Mouse (Mus musculus) gastrocnemius, adult 8-10 months (tissue): Measurements from ENCODE around the gene Zmynd12. TPM values are rescaled to one million over a fixed set of nuclear protein-coding genes. Genes with fewer than 3 reads are reported as not detected.
A peak's percentile ranks its signal among the peaks of the same experiment; 100 is the strongest.

ENCODE experiments used
- DNase-seq, 2 experiments: peaks; one replicate each; pipeline ENCODE4 v3.0.0; 2022; ENCODE audit warnings: low spot score in 2 of 2
- total RNA-seq, 4 experiments: library from RNA; stranded (reverse); gene quantifications; 2 replicates each; pipeline ENCODE4 v1.2.4; 2022

Zmynd12 gene
- total RNA-seq, 4 experiments from 2014 or later = not detected

DNA sequence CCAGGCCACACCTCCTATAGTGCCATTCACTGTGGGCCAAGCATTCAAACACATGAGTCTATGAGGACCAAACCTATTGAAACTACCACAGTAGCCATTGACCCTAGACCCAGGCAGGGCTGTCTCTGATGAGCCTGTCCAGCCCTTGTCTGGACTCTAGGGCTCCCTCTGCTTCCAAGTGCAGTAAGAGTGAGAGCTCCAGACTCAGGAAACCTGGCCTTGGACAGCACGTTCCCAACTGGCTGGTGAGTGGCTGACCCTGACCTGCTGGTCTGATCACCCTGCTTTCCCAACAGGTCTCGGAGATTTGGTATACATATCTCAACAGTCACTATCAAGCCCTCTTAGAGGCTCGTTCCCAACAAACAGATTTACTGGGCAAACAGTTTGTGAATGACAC is 25.2 kb downstream of the Zmynd12 start:
- no peak for DNase-seq

GRCm38 (mm10) chr4:119450436-119450835 is 27.8 kb downstream of the Zmynd12 start:
- no peak for DNase-seq

DNA sequence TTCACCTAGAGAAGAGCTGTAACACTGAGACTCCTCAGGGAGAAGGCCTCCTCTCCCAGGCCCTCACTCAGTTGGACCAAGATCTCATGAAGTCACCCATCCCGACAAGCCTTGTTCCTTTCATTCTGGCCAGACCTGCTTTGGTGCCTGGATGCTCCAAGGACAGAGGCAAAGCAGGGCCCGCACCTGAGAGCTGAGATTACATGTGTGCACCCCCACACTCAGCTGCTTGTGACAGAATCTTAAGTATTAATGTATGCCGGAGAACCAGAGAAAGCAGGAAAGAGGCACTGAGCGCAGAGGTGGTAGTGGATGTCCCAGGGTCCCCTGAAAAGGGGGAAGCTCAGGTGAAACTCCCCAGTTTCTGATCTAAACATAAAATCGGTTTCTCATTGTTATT is 30.5 kb downstream of the Zmynd12 start:
- DNase-seq = no peak

- DNase-seq = no peak
Observed at GRCm38 (mm10) chr4:119453533-119453932, 30.9 kb downstream of the Zmynd12 start.

GRCm38 (mm10) chr4:119460296-119460695 is 37.7 kb downstream of the Zmynd12 start:
- DNase-seq = no peak

- peak; percentile 6 to 30 for DNase-seq
Observed at GRCm38 (mm10) chr4:119460728-119461141, 38.1 kb downstream of the Zmynd12 start.

- no peak for DNase-seq
Observed at GRCm38 (mm10) chr4:119462457-119462856, 39.8 kb downstream of the Zmynd12 start.

- peak; percentile 61 to 78 for DNase-seq
Observed at GRCm38 (mm10) chr4:119462858-119463755, 40.5 kb downstream of the Zmynd12 start.

GRCm38 (mm10) chr4:119463756-119464419 is 41.3 kb downstream of the Zmynd12 start:
- DNase-seq = no peak

GRCm38 (mm10) chr4:119465841-119466240 is 43.2 kb downstream of the Zmynd12 start:
- DNase-seq = no peak

GRCm38 (mm10) chr4:119467720-119468380 is 45.2 kb downstream of the Zmynd12 start:
- DNase-seq = peak in 1 of 2 experiments; percentile 17

- DNase-seq = no peak
Observed at GRCm38 (mm10) chr4:119472545-119472944, 49.9 kb downstream of the Zmynd12 start.

- DNase-seq = no peak
Observed at GRCm38 (mm10) chr4:119473150-119473549, 50.5 kb downstream of the Zmynd12 start.

DNA sequence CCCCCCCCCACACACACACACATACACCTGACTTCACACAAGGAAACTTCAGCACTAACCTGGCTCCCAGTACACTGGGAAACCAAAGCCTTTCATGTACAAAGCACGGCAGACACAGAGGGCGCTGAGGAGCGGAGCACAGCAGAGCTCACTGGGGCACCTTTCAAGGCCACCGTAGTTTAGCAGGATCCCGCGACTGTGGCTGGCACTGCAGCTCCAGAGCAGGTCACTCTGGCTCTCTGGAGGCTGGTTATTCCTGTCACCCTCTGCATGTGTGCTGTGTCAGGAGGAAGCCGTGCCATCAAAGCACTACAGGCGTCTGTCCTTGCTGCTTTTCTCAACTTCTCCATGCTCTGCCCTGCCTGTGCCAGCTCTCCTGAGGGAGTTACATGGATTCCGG is 60.4 kb downstream of the Zmynd12 start:
- no peak for DNase-seq

DNA sequence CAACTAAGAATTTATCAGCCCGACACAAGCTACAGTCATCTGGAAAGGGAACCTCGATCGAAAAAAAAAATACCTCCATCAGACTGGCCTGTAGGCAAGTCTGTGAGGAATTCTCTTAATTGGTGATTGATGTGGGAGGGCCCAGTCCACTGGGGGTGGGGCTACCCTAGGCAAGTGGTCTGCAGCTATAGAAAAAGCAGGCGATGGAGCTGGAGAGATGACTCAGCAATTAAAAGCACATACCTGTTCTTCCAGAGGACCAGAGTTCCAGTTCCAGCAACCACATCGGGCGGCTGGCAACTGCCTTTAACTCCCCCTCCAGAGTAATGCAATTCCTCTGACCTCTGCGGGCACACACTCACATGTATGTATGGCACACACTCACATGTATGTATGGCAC is 62.3 kb downstream of the Zmynd12 start:
- no peak for DNase-seq

DNA sequence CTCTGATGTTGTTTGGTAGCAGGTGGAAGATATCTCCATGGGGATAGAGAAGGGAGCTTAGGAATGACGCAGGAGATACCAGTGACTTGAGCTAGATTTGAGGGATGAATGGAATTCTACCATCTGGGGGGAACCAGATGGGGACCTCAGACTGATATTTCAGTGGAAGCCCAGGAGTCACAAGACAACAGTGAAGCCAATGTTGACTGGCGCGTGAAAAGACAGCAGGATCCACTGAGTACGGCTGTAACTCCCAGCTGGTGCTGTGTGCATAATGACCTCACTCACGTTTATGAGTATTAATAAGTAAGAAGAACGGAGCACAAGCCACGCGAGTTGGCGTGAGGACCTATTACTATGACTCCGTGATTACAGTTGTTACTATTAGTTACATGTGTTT is 67.1 kb downstream of the Zmynd12 start:
- DNase-seq = no peak

DNA sequence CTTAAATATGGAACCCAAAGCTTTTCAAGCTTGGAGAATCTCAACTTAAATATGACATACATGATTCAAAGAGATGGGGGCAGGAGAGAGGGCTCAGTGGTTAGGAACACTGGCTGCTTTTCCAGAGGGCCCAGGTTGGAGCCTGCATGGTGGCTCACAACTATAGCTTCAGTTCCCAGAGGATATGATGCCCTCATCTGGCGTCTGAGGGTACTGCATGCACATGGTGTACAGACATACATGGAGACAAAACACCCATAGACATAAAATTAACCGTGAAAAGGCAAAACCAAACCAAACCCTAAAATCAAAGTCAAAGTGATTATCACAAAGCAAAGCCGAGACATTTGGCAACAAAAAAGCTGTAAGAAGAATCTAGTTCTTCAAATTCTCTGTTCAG is 68.2 kb downstream of the Zmynd12 start:
- no peak for DNase-seq

DNA sequence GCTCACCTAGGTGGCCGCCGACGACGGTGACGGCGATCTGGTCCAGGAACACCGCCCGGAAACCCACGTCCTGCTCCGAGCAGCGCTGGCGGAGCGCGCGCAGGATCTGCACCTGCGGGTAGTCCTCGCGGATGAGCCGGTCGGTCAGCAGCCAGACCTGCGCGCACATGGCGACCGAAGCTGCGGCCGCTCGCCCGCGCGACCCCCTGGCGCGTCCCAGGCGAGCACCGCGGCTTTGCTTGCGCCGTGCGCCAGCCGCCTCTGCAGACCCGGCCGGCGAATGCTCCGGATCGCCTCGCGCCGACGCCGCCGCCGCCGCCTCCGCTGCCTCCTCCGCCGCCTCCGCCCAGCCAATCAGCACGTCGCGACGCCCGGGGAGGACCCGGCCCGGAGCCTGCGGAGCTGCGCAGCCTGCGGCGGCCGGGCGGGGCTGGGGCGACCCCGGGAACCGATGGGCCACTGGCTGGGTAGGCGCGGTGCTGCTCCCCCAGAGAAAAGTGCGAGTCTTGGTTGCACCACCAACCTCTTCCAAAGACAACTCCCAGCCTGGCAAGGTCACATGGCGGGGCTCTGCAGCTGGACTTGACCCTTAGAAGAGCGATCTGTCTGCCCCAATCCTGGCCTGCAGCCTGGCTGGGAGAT is 69.8 kb downstream of the Zmynd12 start, which contains the start of gene Rimkla:
Rimkla (minus strand) TSS at position 338 of the 642 bp plus-strand sequence.
- DNase-seq = peak; percentile 6 to 9

- DNase-seq = no peak
Observed at GRCm38 (mm10) chr4:119492933-119493327, 70.3 kb downstream of the Zmynd12 start.

DNA sequence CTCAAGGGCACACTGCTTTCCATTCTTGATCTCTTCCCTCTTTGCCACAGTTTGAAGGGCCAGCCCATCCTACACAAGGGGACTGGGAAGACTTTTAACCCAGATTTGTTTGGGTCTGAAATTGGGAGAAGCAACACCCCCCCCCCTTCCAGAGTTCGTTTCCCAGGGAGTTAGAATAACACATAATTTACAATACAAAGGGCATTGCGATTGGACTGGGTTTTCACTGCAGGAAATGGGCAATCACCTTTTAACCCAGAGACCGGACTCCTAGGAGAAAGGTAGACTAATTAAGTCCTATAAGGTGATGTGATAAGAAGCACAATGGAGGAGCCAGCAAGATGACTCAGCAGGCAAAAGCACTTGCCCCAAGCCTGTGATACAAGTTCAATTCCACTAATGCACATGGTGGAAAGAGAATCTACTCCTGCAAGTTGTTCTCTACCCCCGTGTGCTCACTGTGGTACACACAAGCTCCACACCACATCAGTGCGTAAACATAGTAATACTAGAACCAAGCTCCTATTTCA is 75.8 kb downstream of the Zmynd12 start:
- DNase-seq = no peak

GRCm38 (mm10) chr4:119511591-119511990 is 89.0 kb downstream of the Zmynd12 start:
- no peak for DNase-seq
